8 mouse cellular contexts compared by ENCODE assay signal in genomic region chr6:36809747-36810285, GRCm38 (mm10). TPM values are rescaled to one million over a fixed set of nuclear protein-coding genes. Genes with fewer than 3 reads are reported as not detected.
A peak's percentile ranks its signal among the peaks of the same experiment; 100 is the strongest.
DNase-seq lines count a peak whose midpoint lies in the region; ATAC-seq lines count a peak whose summit lies in the region.

TSS of gene Ptn (minus strand) at chr6:36810220.

- no peak within 1 kb of the TSS for H3K9ac ChIP-seq in liver, embryonic 13.5 days

- H3K4me2 ChIP-seq in liver, embryonic 13.5 days, result peak within 1 kb of the TSS; percentile 39

- peaks cover 10% of the 10 kb centered on the region for H3K27me3 ChIP-seq in liver, embryonic 13.5 days

- no peak within 1 kb of the TSS for H3K27ac ChIP-seq in liver, embryonic 13.5 days

- ATAC-seq in liver, embryonic 13.5 days (ENCODE audit: low read depth), result no peak
- no peak for ATAC-seq in erythroid progenitor cell, adult 5-6 weeks (replicated peaks; ENCODE audit: low FRiP score, poor library complexity, severe bottlenecking)

- WGBS in liver, embryonic 13.5 days (ENCODE audit: insufficient replicate concordance), result 4% methylated on average over 15 of the region's 15 CpGs

- H3K36me3 ChIP-seq in liver, embryonic 13.5 days, result no peaks in the 10 kb centered on the region

- H3K4me1 ChIP-seq in liver, embryonic 13.5 days (replicated peaks), result no peaks in the 10 kb centered on the region

- no peaks in the 10 kb centered on the region for H3K9me3 ChIP-seq in liver, embryonic 13.5 days (replicated peaks)

- peak within 1 kb of the TSS; percentile 35 for H3K4me3 ChIP-seq in liver, embryonic 13.5 days (replicated peaks)

- no peak for DNase-seq in urinary bladder, adult 2 months (ENCODE audit: low spot score)
- no peak for DNase-seq in urinary bladder, postnatal 10 days (ENCODE audit: low spot score)
- DNase-seq in cerebellum, postnatal 4 days (ENCODE audit: low spot score in 2 of 2), result peak; percentile 29 to 61
- peak; percentile 29 for DNase-seq in gastrocnemius, postnatal 25 days
- peak; percentile 40 for DNase-seq in kidney, postnatal 10 days
- no peak for DNase-seq in liver, embryonic 13.5 days
- peak; percentile 65 to 81 for DNase-seq in right cerebral cortex, postnatal 36 days (ENCODE audit: low spot score in 2 of 2)

RNA-seq across cellular contexts. Expression of gene Ptn, which starts in this region (rescaled TPM):
- 23.6 and 25.7 TPM in 2 replicates for polyA plus RNA-seq in urinary bladder, adult 2 months (2012; rRNA removed)
- 1 to 10 TPM; 2.6 to 4.6 TPM for total RNA-seq in gastrocnemius, postnatal 25 days (2021)
- 39.9 and 50.2 TPM in 2 replicates for polyA plus RNA-seq in liver, embryonic 13.5 days (2015; fragmentation: Nextera tagmentation; extraction: Ambion mirVana)
- not detected in 2 replicates for total RNA-seq in erythroid progenitor cell, adult 5-6 weeks (2015; ENCODE audit: low replicate concordance)
- total RNA-seq in erythroid progenitor cell, adult 5-6 weeks (2017; ENCODE audit: low replicate concordance), result not detected in 2 replicates

Comparison
In these comparisons a context has a peak if more than half of its experiments do, and no peak if none do; other contexts are left out.
1. DNase-seq: peak in cerebellum, postnatal 4 days (2 of 2), gastrocnemius, postnatal 25 days (single experiment), kidney, postnatal 10 days (single experiment) and right cerebral cortex, postnatal 36 days (2 of 2); none in urinary bladder, adult 2 months (single experiment), urinary bladder, postnatal 10 days (single experiment) and liver, embryonic 13.5 days (single experiment).